Mouse (Mus musculus): ENCODE measurements around the gene Vamp1.

- TF ChIP-seq POLR2A (IDR thresholded peaks at IDR 0.05; ENCODE audit: extremely low read depth, insufficient read depth, low read length), result no peak
- TF ChIP-seq CTCF (IDR thresholded peaks at IDR 0.05; ENCODE audit: extremely low read depth, insufficient read depth, low read length), result no peak
These were observed 42.9 kb upstream of the Vamp1 start for GRCm38 (mm10) chr6:125172474-125172873.
